Mouse (Mus musculus): Measurements from ENCODE around the gene Lhfpl3. TPM values are rescaled to one million over a fixed set of nuclear protein-coding genes. Genes with fewer than 3 reads are reported as not detected.

Lhfpl3 gene
- total and polyA plus RNA-seq, 2 experiments from 2014 or later: 51.8 to 72.5 TPM

DNA sequence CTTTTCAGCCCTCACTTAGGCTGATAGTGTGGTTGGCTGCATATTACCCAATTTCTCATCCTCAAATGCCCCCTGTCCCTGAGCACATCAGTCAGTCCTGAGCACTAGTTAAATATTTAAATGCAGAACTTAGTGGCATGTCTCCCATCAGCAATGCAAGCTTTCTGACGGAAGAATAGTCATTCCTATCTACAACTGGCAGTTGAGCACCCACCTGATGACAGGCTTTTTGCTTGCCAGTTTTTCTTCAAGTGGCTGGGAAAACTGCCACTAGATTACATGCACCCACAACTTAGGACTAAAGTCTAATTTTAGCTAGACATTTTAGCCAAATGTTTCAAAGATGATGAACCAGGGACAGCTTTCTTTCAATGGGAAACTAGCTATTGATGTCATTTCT, 260.3 kb downstream of the Lhfpl3 start:
- no peak for ATAC-seq (ENCODE audit: low FRiP score)
- no peaks in the 10 kb centered on the region for H3K9me3 ChIP-seq (ENCODE audit: low read length)
- H3K27me3 ChIP-seq (ENCODE audit: insufficient read depth, low read length): no peaks in the 10 kb centered on the region
- no peak overlapping the region for H3K27ac ChIP-seq (ENCODE audit: low read depth, low read length)
- no peak for DNase-seq (ENCODE audit: low spot score)
- no peaks in the 10 kb centered on the region for H3K4me1 ChIP-seq (ENCODE audit: insufficient read depth, low read length)
- no peak for TF ChIP-seq CTCF (IDR thresholded peaks at IDR 0.05)
- no peak overlapping the region for H3K9ac ChIP-seq (replicated peaks; ENCODE audit: low read length, poor library complexity, severe bottlenecking)
- H3K4me2 ChIP-seq (ENCODE audit: low read depth, low read length, poor library complexity, severe bottlenecking): no peak overlapping the region
- no peaks in the 10 kb centered on the region for H3K36me3 ChIP-seq (ENCODE audit: insufficient read depth, low read length)
- 85% methylated on average over 1 of the region's 1 CpGs for WGBS
- no peak overlapping the region for H3K4me3 ChIP-seq (ENCODE audit: low read depth, low read length)

DNA sequence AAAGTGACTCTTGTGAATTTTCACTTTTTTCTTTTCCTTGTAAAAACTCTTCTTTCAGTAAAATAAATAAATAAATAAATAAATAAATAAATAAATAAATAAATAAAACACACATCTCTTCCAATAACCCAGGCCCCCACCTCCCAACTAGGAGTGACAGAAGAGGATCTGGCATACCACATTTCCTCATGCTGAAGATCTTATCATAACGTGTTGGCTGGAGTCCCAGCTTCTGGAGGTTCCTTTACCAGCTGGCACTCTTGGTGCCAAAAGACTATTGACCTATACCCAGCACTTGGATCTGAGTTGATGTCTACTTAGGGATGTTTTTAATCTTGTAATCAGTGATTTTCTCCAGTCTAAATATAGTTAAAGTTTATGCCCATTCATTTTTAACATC, 264.6 kb downstream of the Lhfpl3 start:
- Histone ChIP-seq H3K9ac (replicated peaks; ENCODE audit: low read length, poor library complexity, severe bottlenecking) (no peak overlapping the region), H3K36me3 (ENCODE audit: insufficient read depth, low read length) (no peaks in the 10 kb centered on the region), H3K27ac (ENCODE audit: low read depth, low read length) (no peak overlapping the region), H3K4me1 (ENCODE audit: insufficient read depth, low read length) (no peaks in the 10 kb centered on the region), H3K9me3 (ENCODE audit: low read length) (no peaks in the 10 kb centered on the region), H3K27me3 (ENCODE audit: insufficient read depth, low read length) (no peaks in the 10 kb centered on the region), H3K4me2 (ENCODE audit: low read depth, low read length, poor library complexity, severe bottlenecking) (no peak overlapping the region), H3K4me3 (ENCODE audit: low read depth, low read length) (no peak overlapping the region)
- no peak for TF ChIP-seq CTCF (IDR thresholded peaks at IDR 0.05)
- 78% methylated on average over 1 of the region's 1 CpGs for WGBS
- DNase-seq (ENCODE audit: low spot score): peak; percentile 80
- no peak for ATAC-seq (ENCODE audit: low FRiP score)

DNA sequence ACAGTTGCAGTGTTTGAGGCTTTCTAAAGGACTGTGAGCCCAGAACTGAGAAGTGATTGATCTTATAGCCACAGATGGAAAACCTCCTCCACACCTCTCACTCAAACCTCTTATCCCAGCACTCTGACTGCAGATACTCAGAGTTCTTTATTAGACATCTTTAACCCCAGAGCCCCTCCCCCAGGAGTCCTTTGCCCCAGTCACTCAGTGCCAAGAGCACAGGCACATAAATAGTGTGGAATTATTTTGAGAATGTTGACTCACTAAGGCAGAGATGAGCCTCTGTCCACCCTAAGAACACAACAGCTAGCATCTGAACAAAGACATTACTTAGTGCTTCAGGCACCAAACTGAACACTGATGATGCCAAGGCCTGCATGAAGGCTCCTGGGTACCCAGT, 268.1 kb downstream of the Lhfpl3 start:
- ATAC-seq (ENCODE audit: low FRiP score) (no peak), DNase-seq (ENCODE audit: low spot score) (no peak)
- no peak overlapping the region for H3K4me2 ChIP-seq (ENCODE audit: low read depth, low read length, poor library complexity, severe bottlenecking)
- no peaks in the 10 kb centered on the region for H3K9me3 ChIP-seq (ENCODE audit: low read length)
- no peaks in the 10 kb centered on the region for H3K36me3 ChIP-seq (ENCODE audit: insufficient read depth, low read length)
- no peaks in the 10 kb centered on the region for H3K27me3 ChIP-seq (ENCODE audit: insufficient read depth, low read length)
- H3K4me3 ChIP-seq (ENCODE audit: low read depth, low read length): no peak overlapping the region
- no peak overlapping the region for H3K27ac ChIP-seq (ENCODE audit: low read depth, low read length)
- no peak for TF ChIP-seq CTCF (IDR thresholded peaks at IDR 0.05)
- H3K9ac ChIP-seq (replicated peaks; ENCODE audit: low read length, poor library complexity, severe bottlenecking): no peak overlapping the region
- no peaks in the 10 kb centered on the region for H3K4me1 ChIP-seq (ENCODE audit: insufficient read depth, low read length)

DNA sequence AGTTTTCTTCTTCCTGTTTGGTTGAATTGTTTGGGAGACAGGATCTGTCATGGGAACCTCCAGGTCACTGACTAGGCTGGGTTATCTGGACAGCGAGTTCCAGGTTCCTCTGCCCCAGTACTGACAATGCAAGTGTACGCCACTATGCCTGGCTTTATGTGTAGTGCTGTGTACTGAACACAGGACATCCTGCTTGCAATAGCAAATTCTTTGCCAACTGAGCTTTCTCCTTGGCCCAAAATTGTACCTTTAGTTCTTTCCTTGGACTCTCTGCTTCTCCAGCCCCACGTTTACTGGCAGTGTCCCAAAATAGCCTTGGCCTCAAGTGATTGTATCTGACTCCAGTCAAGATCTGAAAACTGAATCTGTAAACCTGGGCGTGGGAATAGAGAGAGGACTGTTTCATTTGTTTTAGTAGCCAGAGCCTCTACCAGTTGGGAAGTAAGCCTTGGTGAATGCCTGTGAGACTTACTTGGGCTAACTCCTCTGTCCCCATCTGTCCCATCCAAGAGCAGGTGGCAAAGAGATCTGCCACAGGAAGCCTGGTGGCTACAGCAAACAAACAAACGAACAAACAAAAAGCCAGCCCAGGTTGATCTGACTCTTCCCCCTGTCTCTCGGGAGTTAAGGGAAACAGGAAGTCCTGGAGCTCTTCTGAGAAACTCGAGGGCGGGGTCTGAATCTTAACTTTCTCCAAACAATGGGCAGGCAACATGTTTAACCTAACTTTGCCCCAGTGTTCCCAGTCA, 269.9 kb downstream of the Lhfpl3 start:
- no peak for DNase-seq (ENCODE audit: low spot score)
- H3K27me3 ChIP-seq (ENCODE audit: insufficient read depth, low read length): no peaks in the 10 kb centered on the region
- WGBS: 74% methylated on average over 8 of the region's 8 CpGs
- H3K36me3 ChIP-seq (ENCODE audit: insufficient read depth, low read length): no peaks in the 10 kb centered on the region
- ATAC-seq (ENCODE audit: low FRiP score): no peak
- H3K4me1 ChIP-seq (ENCODE audit: insufficient read depth, low read length): no peaks in the 10 kb centered on the region
- H3K4me2 ChIP-seq (ENCODE audit: low read depth, low read length, poor library complexity, severe bottlenecking): no peak overlapping the region
- H3K4me3 ChIP-seq (ENCODE audit: low read depth, low read length): no peak overlapping the region
- no peaks in the 10 kb centered on the region for H3K9me3 ChIP-seq (ENCODE audit: low read length)
- no peak for TF ChIP-seq CTCF (IDR thresholded peaks at IDR 0.05)
- no peak overlapping the region for H3K27ac ChIP-seq (ENCODE audit: low read depth, low read length)
- H3K9ac ChIP-seq (replicated peaks; ENCODE audit: low read length, poor library complexity, severe bottlenecking): no peak overlapping the region

DNA sequence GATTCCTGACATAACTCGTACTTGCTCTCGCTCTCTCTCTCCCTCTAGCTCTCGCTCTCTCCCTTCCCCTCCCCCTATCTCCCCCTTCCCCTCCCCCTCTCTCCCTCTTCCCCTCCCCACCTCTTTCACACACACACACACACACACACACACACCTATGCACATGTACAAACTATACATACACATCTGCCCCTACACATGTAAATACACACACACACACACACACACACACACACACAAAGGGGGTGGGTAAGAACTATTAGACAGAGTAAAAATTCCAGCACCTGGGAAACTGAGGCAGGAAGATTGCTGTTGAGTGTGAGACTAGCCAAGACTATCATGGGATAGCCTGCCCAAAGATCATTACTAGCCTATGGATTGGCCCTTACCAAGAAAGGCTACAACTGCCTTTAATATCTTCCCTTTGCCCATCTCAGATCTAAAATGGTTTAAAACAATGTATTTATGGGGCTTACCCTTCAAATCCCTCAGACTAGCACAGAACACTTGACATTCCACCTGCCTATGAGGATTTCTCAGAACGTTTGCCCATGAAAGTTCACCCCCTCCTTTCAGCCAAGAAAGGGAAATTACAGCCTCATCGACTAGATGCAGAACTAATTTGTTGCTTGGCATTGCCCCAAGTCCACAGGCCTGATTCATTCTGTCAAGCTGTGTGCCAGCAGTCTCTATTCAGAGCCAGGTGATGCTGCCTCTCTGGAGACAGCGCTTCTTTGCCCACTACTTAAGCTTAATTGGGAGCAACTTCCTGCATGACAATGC, 289.3 kb downstream of the Lhfpl3 start:
- TF ChIP-seq CTCF (IDR thresholded peaks at IDR 0.05): no peak
- ATAC-seq (ENCODE audit: low FRiP score) (0 out of 2 replicates have a peak, but pooled peaks have one; percentile 54), DNase-seq (ENCODE audit: low spot score) (peak; percentile 93)
- Histone ChIP-seq H3K9ac (replicated peaks; ENCODE audit: low read length, poor library complexity, severe bottlenecking) (no peak overlapping the region), H3K4me2 (ENCODE audit: low read depth, low read length, poor library complexity, severe bottlenecking) (no peak overlapping the region), H3K36me3 (ENCODE audit: insufficient read depth, low read length) (no peaks in the 10 kb centered on the region), H3K4me3 (ENCODE audit: low read depth, low read length) (no peak overlapping the region), H3K27me3 (ENCODE audit: insufficient read depth, low read length) (no peaks in the 10 kb centered on the region), H3K4me1 (ENCODE audit: insufficient read depth, low read length) (no peaks in the 10 kb centered on the region; the same call in 1 of the 2 replicates), H3K9me3 (ENCODE audit: low read length) (no peaks in the 10 kb centered on the region), H3K27ac (ENCODE audit: low read depth, low read length) (no peak overlapping the region)
- WGBS: 64% methylated on average over 6 of the region's 6 CpGs

DNA sequence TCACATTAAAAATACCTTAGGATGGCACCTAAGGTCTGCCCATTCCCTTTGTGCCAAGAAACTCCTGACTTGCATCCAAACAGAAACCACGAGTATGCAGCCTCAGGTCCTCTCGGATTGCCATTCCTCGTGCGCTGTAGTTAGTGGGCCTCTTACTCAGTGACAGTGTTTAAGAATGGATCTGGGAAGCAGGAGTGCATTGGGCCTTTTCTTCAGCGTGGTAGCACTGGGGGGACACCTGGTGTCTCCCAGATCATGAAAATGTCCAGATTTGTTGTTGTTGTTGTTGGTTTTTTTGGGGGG, 289.8 kb downstream of the Lhfpl3 start:
- DNase-seq (ENCODE audit: low spot score): no peak
- TF ChIP-seq CTCF (IDR thresholded peaks at IDR 0.05): no peak
- 50% methylated on average over 5 of the region's 5 CpGs for WGBS
- Histone ChIP-seq H3K4me3 (ENCODE audit: low read depth, low read length) (no peak overlapping the region), H3K27me3 (ENCODE audit: insufficient read depth, low read length) (no peaks in the 10 kb centered on the region), H3K36me3 (ENCODE audit: insufficient read depth, low read length) (no peaks in the 10 kb centered on the region), H3K9ac (replicated peaks; ENCODE audit: low read length, poor library complexity, severe bottlenecking) (no peak overlapping the region), H3K4me1 (ENCODE audit: insufficient read depth, low read length) (no peaks in the 10 kb centered on the region; the same call in 1 of the 2 replicates), H3K4me2 (ENCODE audit: low read depth, low read length, poor library complexity, severe bottlenecking) (no peak overlapping the region), H3K27ac (ENCODE audit: low read depth, low read length) (no peak overlapping the region), H3K9me3 (ENCODE audit: low read length) (no peaks in the 10 kb centered on the region)
- 0 out of 2 replicates have a peak, but pooled peaks have one; percentile 35 for ATAC-seq (ENCODE audit: low FRiP score)

Data from midbrain, postnatal 0 days (tissue).